Mouse (Mus musculus) midbrain, embryonic 14.5 days (tissue): ENCODE data around the gene Olfr1049. TPM values are rescaled to one million over a fixed set of nuclear protein-coding genes. Genes with fewer than 3 reads are reported as not detected.
"Not testable (repeated sequence)": the region's sequence is repeated elsewhere in the genome, so short reads cannot be mapped to it uniquely, and the experiment has no call there.

ENCODE experiments used
- ATAC-seq: fragments of 200-750 bp; cut with Nextera tagmentation; 2 replicates; pipeline ENCODE4 v1.8.0; 2017; ENCODE audit warnings: moderate number of reproducible peaks, moderate library complexity; ENCODE audit not compliant: low FRiP score, low TSS enrichment
- DNase-seq: peaks from one replicate; pipeline ENCODE4 v3.0.0-alpha.2; 2015
- H3K27ac ChIP-seq: fragments of 300-500 bp; sonication (generic); replicated peaks from 2 replicates; pipeline ENCODE4 v1.5.1; 2014; ENCODE audit warnings: mild to moderate bottlenecking, low read depth, low read length, moderate library complexity
- H3K27me3 ChIP-seq: fragments of 300-500 bp; sonication (generic); 2 replicates; pipeline ENCODE4 v1.6.1; 2014; ENCODE audit warnings: low read length, control low read depth, mixed read lengths; ENCODE audit not compliant: control insufficient read depth, insufficient read depth
- H3K36me3 ChIP-seq: fragments of 300-500 bp; sonication (generic); 2 replicates; pipeline ENCODE4 v1.6.1; 2014; ENCODE audit warnings: low read length, control low read depth; ENCODE audit not compliant: control insufficient read depth, insufficient read depth
- H3K4me1 ChIP-seq: fragments of 300-500 bp; sonication (generic); 2 replicates; pipeline ENCODE4 v1.6.1; 2014; ENCODE audit warnings: mild to moderate bottlenecking, antibody characterized with exemption, low read length, control low read depth; ENCODE audit not compliant: control insufficient read depth, insufficient read depth
- H3K4me2 ChIP-seq: fragments of 300-500 bp; sonication (generic); 2 replicates; pipeline ENCODE4 v1.6.1; 2014; ENCODE audit warnings: mild to moderate bottlenecking, low read length, moderate library complexity
- H3K4me3 ChIP-seq: fragments of 300-500 bp; sonication (generic); replicated peaks from 2 replicates; pipeline ENCODE4 v1.5.1; 2014; ENCODE audit warnings: low read depth, low read length
- H3K9ac ChIP-seq: fragments of 300-500 bp; sonication (generic); replicated peaks from 2 replicates; pipeline ENCODE4 v1.6.1; 2014; ENCODE audit warnings: mild to moderate bottlenecking, low read length, moderate library complexity
- H3K9me3 ChIP-seq: fragments of 300-500 bp; sonication (generic); 2 replicates; pipeline ENCODE4 v1.6.1; 2016; ENCODE audit warnings: low read length, control low read depth, mixed read lengths; ENCODE audit not compliant: control insufficient read depth
- WGBS: fragments of 180-500 bp; shearing (Covaris S2); extraction: QIAGEN DNeasy Blood & Tissue Kit; methylation state at CpG from one replicate; pipeline ENCODE4 v1.1.7; 2014; 5-methylcytosine and 5-hydroxymethylcytosine counted together
- polyA plus RNA-seq: library from polyadenylated mRNA; unstranded; fragments of >200 nt; fragmentation: Nextera tagmentation; extraction: Ambion mirVana; gene quantifications from 2 replicates; pipeline ENCODE4 v1.2.1, GENCODE M21; 2014

Gene Olfr1049
- not detected in 2 replicates for polyA plus RNA-seq

GRCm38 (mm10) chr2:86258228-86258627, at the start of gene Olfr1049:
Olfr1049 (minus strand) TSS chr2:86258328.
- H3K27me3 ChIP-seq, H3K36me3 ChIP-seq, H3K9me3 ChIP-seq, H3K4me2 ChIP-seq, H3K4me1 ChIP-seq, H3K9ac ChIP-seq, DNase-seq, ATAC-seq, H3K4me3 ChIP-seq, H3K27ac ChIP-seq: not testable (repeated sequence)

DNA sequence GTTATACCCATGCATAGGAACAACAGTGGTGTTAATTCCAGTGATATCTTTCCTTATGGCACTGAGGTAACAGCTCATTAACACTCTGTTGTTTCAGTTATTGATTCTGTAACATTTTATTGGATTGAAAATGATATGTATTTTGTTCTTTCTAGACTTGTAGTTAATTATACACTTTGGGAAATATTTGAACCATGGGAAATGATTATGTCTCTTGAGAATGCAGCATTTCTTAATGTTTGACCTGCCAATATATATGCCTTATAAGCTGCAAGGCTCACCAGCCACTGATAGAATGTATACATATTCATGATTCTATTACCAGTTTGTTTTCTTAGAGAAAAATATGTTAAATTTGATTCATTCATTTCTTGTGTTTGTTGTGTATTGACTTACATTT, 34.0 kb upstream of the Olfr1049 start, which contains the start of gene Olfr1052:
Olfr1052 (plus strand) TSS at position 301 of the 400 bp plus-strand sequence.
- Histone ChIP-seq H3K27ac (no peak within 1 kb of the TSS), H3K4me1 (no peaks in the 10 kb centered on the region), H3K4me2 (no peak within 1 kb of the TSS), H3K9me3 (no peaks in the 10 kb centered on the region), H3K27me3 (no peaks in the 10 kb centered on the region), H3K36me3 (no peaks in the 10 kb centered on the region), H3K4me3 (no peak within 1 kb of the TSS), H3K9ac (no peak within 1 kb of the TSS)
- DNase-seq (no peak), ATAC-seq (no peak)

- not testable (repeated sequence) for H3K9me3 ChIP-seq, H3K4me3 ChIP-seq, H3K36me3 ChIP-seq, H3K4me1 ChIP-seq, H3K27ac ChIP-seq, DNase-seq, ATAC-seq, H3K9ac ChIP-seq, H3K27me3 ChIP-seq, H3K4me2 ChIP-seq
These were observed 20.9 kb upstream of the Olfr1049 start, which contains the start of gene Olfr1051 for GRCm38 (mm10) chr2:86278988-86279387. Olfr1051 (minus strand) TSS chr2:86279088.

DNA sequence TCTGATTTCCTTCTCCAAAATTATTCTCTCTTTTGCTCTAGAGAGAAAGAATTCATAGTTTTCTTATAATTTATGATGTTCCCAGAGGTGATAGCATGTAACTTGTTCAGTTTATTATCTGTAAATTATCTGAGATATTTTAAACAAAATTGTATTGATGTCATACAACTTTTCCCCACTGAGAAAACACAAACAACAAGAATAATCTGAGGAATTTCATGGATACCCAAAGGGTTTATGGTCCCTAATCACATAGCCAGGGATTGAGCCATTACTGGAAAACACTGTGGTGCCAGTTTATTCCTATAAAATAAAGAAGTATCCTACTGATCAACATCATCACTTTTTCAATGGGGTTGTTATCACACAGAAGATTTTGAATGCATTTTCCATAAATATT, 17.9 kb downstream of the Olfr1049 start, which contains the start of gene Olfr1048:
Olfr1048 (minus strand) TSS at position 101 of the 400 bp plus-strand sequence.
- Histone ChIP-seq H3K9me3 (no peaks in the 10 kb centered on the region), H3K27me3 (no peaks in the 10 kb centered on the region), H3K4me2 (no peak within 1 kb of the TSS), H3K4me1 (no peaks in the 10 kb centered on the region), H3K9ac (no peak within 1 kb of the TSS), H3K4me3 (no peak within 1 kb of the TSS), H3K36me3 (no peaks in the 10 kb centered on the region), H3K27ac (no peak within 1 kb of the TSS)
- DNase-seq (no peak), ATAC-seq (no peak)

DNA sequence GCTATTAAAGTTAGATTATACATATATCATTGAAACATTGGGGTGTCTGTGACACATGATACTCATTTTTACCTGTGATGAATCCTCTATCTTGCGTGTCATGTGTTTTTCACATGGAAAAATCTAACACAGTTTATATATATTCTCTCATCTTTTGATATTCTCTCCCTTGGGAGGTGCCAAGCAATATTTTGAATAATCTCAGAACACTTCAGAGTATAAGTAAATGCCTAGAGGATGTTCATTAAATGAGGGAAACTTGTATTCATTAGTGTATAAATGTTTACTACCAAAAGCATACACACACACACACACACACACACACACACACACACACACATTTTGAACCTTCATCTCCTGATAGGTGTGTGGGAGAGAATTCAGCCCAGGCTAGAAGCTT, 26.8 kb downstream of the Olfr1049 start, which contains the start of gene Olfr1047:
Olfr1047 (minus strand) TSS at position 101 of the 400 bp plus-strand sequence.
- no peaks in the 10 kb centered on the region for H3K9me3 ChIP-seq
- DNase-seq (no peak), ATAC-seq (no peak)
- no peak within 1 kb of the TSS for H3K4me2 ChIP-seq
- no peaks in the 10 kb centered on the region for H3K36me3 ChIP-seq
- no peaks in the 10 kb centered on the region for H3K27me3 ChIP-seq
- H3K4me1 ChIP-seq: no peaks in the 10 kb centered on the region
- H3K4me3 ChIP-seq: no peak within 1 kb of the TSS
- H3K9ac ChIP-seq: no peak within 1 kb of the TSS
- H3K27ac ChIP-seq: no peak within 1 kb of the TSS
- WGBS: 91% methylated on average over 1 of the region's 1 CpGs

- 79% methylated on average over 2 of the region's 2 CpGs for WGBS
- Histone ChIP-seq H3K27me3 (no peaks in the 10 kb centered on the region), H3K4me1 (no peaks in the 10 kb centered on the region), H3K9me3 (no peaks in the 10 kb centered on the region), H3K36me3 (no peaks in the 10 kb centered on the region), H3K4me3 (no peak within 1 kb of the TSS), H3K27ac (no peak within 1 kb of the TSS), H3K4me2 (no peak within 1 kb of the TSS), H3K9ac (no peak within 1 kb of the TSS)
- DNase-seq (no peak), ATAC-seq (no peak)
These were observed 38.9 kb downstream of the Olfr1049 start, which contains the start of gene Olfr1046 for GRCm38 (mm10) chr2:86219214-86219613. Olfr1046 (minus strand) TSS chr2:86219314.

Other genes with a start within 250 kb of the Olfr1049 start
- gene Olfr1033, start 237.7 kb downstream of the Olfr1049 start, polyA plus RNA-seq: 0.63 TPM in 1 of 2 replicates, not detected in the other
- not detected in 2 replicates for gene Olfr1034, start 212.5 kb downstream of the Olfr1049 start, polyA plus RNA-seq
- gene Olfr1036, start 184.3 kb downstream of the Olfr1049 start, polyA plus RNA-seq: not detected in 2 replicates
- not detected in 2 replicates for gene Olfr1037, start 170.9 kb downstream of the Olfr1049 start, polyA plus RNA-seq
- gene Olfr1039, start 122.4 kb downstream of the Olfr1049 start, polyA plus RNA-seq: not detected in 2 replicates
- gene Olfr1040, start 111.6 kb downstream of the Olfr1049 start, polyA plus RNA-seq: not detected in 2 replicates
- gene Olfr1042, start 96.5 kb downstream of the Olfr1049 start, polyA plus RNA-seq: not detected in 2 replicates
- gene Olfr1043, start 90.8 kb downstream of the Olfr1049 start, polyA plus RNA-seq: not detected in 2 replicates
- not detected in 2 replicates for gene Olfr1044, start 80.5 kb downstream of the Olfr1049 start, polyA plus RNA-seq
- not detected in 2 replicates for gene Olfr52, start 72.6 kb downstream of the Olfr1049 start, polyA plus RNA-seq
- gene Olfr1045, start 55.3 kb downstream of the Olfr1049 start, polyA plus RNA-seq: not detected in 2 replicates
- gene Olfr1046, start 39.0 kb downstream of the Olfr1049 start, polyA plus RNA-seq: not detected in 2 replicates
- not detected in 2 replicates for gene Olfr1047, start 26.9 kb downstream of the Olfr1049 start, polyA plus RNA-seq
- gene Olfr1048, start 18.0 kb downstream of the Olfr1049 start, polyA plus RNA-seq: not detected in 2 replicates
- not detected in 2 replicates for gene Olfr1051, start 20.8 kb upstream of the Olfr1049 start, polyA plus RNA-seq
- not detected in 2 replicates for gene Olfr1052, start 34.1 kb upstream of the Olfr1049 start, polyA plus RNA-seq
- gene Olfr1053, start 57.0 kb upstream of the Olfr1049 start, polyA plus RNA-seq: not detected in 2 replicates
- not detected in 2 replicates for gene Olfr1054, start 77.1 kb upstream of the Olfr1049 start, polyA plus RNA-seq
- not detected in 2 replicates for gene Olfr1055, start 92.0 kb upstream of the Olfr1049 start, polyA plus RNA-seq
- not detected in 2 replicates for gene Olfr1056, start 104.1 kb upstream of the Olfr1049 start, polyA plus RNA-seq
- gene Olfr1057, start 120.1 kb upstream of the Olfr1049 start, polyA plus RNA-seq: not detected in 2 replicates
- gene Olfr1058, start 130.2 kb upstream of the Olfr1049 start, polyA plus RNA-seq: not detected in 2 replicates
- not detected in 2 replicates for gene Olfr1061, start 155.7 kb upstream of the Olfr1049 start, polyA plus RNA-seq
- gene Olfr1062, start 168.4 kb upstream of the Olfr1049 start, polyA plus RNA-seq: not detected in 2 replicates
- not detected in 2 replicates for gene Olfr1065, start 192.3 kb upstream of the Olfr1049 start, polyA plus RNA-seq
- gene Olfr1066, start 197.9 kb upstream of the Olfr1049 start, polyA plus RNA-seq: not detected in 2 replicates
- gene Olfr228, start 229.1 kb upstream of the Olfr1049 start, polyA plus RNA-seq: not detected in 2 replicates